Mouse (Mus musculus): ENCODE measurements around the gene Usp50.

Usp50 gene

DNA sequence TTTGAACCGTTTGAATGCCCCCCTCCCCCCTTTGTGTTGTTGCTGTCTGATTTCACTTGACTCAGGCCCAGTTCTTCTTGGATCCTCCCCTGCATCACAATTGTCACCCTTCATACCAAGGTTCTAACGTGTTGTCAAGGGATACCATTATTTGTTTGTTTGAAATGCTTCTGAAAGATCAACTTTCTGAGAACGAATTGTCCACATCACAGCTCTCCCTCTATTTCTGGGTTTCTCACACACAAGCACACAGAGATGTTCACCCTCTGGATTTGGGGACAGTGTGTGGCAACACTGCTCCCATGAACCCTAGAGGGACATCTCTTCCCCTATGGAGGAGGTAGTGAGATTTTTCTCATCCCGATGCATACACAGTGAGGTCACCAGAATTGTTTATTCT is at the start of gene Usp50:
Usp50 (minus strand) TSS at position 101 of the 400 bp plus-strand sequence.
- DNase-seq = no peak

DNA sequence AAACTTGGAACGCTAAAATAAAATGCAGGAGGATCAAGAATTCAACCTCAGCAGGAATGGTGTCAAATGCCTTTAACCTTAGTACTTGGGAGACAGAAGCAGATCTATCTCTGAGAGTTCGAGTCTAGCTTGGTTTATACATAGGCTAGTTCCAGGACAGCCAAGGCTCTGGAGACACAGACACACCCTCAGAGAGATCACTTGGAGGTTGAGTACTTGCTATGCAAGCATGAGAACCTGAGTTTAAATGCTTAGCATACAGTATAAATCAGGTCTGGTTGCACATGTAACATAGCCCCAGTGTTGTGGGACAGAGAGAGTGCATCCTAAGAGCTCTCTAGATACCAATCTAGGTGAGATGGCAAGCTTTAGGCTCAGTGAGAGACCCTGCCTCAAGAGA is 34.1 kb upstream of the Usp50 start:
- no peak for DNase-seq

DNA sequence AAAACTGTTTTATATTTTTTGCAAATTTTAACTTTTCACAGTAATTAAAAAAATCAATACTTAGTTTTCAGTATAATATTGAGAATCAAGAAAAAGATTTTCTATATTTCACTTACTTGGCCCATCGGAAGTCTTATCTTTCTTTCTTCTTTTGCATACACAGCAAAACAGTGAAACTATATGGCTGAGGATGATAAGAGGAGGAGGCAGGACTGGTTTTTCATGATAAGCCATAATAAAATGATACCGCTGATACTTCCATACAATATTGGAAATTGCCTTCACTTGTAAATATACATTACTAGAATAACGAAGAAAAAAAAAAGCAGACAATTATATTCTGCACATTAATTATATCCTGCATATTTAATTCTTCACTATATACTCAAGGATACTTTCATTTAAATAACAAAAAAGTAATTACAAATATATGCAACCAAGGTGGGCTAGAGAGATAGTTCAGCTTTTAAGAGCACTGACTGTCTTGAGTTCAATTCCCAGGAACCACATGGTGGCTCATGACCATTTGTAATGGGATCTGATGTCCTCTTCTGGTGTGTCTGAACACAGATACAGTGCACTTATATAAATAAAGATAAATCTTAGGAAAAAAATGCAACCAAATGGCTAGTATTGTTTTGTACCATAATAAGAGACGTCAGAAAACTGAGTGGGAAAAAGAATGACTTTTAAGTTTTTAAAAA is 33.5 kb upstream of the Usp50 start:
- no peak for DNase-seq

DNA sequence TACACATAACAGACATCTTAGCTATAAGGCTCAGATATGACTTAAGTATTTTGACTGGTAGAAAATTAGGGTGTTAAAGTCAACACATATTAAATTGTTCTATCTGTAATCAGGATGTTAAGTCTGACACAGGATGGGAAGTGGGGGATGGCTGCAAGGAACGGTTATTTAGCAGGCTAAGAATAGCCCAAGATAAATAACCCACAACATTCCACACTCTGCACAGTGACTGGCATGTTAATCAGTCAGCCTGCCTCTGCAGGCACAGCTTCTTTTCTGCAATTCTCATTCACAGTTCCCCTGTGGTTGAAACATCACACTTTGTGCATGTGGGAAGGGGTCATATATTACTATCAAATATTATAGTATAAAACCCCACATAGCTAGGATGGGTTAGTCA is 32.6 kb upstream of the Usp50 start:
- no peak for DNase-seq

DNA sequence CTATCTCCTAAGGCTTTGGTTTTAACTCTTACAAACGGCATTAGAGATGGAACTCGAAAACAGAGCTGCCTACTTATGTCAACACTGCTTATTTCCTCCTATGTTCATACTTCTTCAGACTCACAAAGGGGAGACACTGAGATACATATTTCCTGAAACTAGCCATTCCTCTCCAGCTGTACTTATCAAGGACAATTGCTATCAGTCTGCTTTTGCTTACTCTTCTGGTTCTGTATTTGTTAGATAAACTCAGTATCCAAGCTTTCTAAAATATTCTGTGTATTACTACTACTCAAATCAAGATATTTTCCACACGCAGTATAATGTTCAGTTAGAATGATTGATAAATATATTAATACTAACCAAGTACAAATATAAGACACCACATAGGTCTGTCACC is 18.7 kb upstream of the Usp50 start:
- no peak for DNase-seq

DNA sequence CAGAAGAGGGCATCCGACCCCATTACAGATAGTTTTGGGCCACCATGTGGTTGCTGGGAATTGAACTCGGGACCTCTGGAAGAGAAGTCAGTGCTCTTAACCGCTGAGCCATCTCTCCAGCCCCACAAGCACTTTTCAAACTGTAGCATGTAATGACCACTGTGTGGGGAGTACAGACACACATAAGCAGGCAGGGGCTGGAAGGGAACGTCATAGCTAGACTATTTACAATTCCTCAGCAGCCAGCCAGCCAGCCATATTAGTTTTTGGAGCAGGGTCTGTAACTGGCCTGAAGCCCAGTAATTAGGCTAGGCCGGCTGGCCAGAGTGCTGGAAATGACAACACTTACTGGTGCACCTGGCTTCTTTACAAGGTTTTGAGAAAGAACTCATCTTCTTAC is 15.2 kb upstream of the Usp50 start:
- no peak for DNase-seq

DNA sequence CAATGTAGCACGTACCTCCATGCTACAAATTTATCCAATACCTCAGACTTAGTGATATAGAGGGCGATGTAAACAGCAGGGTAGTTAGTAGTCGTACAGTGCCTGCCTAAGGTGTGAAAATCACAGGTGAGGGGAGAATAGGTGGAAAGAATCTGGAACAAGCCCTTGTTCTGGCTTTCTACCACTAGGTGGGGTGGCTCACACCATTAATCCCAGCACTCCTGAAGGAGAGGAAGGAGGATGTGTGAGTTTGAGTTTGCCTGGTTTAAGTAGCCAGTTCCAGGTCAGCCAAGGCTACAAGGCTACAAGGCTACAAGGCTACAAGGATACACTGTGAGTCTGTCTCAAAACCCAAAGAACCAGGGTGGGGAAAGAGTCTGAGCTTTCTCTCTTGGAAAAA is 12.4 kb upstream of the Usp50 start:
- DNase-seq = no peak

DNA sequence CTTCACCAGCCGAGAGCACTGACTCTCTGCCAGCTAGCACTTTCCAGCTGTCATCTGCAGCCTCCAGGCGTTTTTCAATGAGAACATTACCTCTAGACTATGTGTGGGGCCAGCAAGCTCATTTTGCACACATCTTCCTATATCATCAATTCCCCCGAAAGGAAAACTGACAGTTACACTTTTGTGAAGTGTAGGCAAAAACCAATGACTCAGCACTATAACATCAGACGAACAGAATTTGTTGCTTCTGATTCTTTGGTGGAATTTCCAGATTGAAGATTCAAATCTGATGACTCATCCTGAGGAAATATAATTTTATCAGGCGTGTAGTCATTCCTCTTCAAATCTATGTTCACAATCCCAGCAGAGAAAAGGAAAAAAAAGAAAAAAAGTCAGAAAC is 9.3 kb upstream of the Usp50 start:
- DNase-seq = no peak

DNA sequence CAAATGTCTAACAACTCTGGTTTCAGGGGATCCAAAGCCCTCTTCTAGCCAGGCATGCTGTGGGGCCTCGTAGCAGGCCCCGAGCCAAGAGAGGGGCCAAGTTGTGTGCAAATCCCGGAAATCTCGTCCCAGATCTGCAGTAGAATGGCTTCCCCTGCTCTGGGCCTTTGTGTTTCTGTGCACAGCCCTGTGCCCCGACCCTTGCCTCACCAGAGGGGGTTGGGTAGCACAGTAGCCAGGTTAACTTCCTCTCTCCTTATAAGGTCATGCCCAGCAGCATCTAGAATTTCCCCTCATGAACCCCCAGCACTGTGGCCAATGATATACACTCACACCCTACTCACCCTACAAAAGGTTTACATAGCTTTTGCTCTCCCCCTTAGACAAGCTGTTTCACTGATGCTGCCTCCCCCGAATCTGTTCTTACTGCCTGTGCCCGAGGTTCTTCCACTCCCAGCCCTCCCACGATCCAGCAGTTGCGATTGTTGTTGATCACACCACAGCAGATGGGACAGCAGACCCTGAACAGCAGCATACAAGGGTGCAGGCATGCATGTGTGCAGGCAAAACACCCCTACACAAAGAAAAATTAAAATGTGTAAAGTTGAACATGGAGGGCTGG is 4.6 kb upstream of the Usp50 start:
- DNase-seq = peak; percentile 14

DNA sequence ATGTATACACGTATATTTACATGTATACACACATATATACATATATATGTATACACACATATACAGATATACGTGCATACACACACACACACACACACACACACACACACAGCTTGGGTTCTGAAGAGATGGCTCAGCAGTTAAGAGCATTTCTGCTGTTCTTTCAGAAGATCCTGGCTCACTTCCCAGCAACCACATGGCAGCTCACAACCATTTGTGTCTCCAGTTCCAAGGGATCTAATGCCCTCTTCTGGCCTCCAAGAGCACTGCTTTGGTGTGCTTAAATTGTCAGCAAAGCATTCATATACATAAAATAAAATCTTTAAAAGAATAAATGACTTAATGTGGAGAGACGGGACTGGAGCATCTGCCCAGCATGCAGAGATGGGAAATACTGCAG is 837 bp downstream of the Usp50 start:
- DNase-seq = no peak

DNA sequence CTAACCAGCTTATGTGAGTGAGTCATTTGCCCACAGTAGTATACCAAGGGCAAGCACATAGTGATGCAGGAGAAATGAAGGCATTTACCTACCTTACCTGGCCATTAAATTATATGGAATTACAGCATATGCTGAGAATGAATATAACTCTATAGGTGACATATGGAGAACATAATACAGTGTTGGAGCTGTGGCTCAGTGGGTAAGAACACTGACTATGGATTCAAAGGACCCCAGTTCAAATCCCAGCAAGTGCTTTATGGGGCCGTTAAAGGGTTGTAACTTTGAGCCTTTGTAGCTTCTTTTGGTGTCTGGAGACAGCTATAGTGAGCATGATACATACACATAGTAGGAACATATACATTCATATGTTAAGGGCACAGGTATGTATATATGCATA is 1.8 kb downstream of the Usp50 start:
- DNase-seq = no peak

DNA sequence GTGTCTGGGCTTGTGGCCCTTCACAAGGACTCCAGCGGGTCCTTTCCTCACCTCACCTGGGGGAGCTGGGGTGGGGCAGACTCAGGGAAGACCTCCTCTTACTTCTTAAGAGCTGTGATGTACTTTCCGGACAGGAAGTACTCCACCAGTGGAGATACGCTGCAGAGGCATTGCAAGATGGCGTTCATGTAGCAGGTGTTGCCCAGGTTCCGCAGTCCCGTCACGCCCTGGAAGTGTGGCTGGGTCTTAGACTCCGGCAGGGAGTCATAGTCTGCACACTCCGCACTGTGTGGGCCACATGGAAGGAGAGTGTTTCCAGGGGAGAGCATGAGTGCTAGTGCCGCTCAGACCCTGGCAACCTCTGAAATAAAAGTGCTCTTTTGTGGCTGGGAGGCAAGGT is 3.0 kb downstream of the Usp50 start:
- DNase-seq = no peak

DNA sequence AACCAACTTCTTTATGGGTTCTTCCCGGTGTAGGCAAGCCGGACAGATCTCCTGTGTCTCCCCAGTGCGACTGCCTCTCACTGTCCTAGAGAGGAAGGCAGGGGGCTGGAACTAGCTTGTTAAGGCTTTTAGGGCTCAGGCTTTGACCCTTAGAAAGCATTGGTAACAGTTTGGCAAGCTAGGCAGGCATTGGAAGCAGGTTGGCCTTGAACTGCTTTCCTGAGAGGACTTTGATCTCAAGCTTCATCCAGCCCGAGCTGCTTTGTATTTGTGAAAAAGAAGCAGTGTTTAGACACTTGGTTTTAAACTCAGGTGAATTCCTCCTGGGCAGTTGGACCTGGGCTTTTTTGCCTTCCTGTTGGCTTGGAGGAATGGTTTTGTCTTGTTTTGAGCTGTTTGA is 4.5 kb downstream of the Usp50 start:
- DNase-seq = no peak

DNA sequence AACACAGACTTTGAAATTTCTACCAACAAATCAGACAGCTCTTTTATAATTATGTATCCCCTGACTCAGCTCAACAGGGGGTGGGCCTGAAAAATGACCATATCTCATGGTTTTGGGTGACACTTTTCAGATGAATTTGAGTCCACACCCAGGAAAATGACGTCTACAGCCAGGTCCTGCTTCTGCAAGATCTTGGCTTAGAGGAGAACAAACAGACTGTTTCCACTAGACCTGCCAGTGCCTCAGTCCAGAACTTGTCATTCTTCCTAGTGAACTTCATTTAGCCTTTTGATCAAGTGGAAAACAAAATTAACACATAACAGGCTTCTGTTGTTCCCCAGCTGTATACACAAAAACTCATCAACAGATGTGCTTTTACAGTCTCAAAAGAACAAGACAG is 6.9 kb downstream of the Usp50 start:
- DNase-seq = no peak

DNA sequence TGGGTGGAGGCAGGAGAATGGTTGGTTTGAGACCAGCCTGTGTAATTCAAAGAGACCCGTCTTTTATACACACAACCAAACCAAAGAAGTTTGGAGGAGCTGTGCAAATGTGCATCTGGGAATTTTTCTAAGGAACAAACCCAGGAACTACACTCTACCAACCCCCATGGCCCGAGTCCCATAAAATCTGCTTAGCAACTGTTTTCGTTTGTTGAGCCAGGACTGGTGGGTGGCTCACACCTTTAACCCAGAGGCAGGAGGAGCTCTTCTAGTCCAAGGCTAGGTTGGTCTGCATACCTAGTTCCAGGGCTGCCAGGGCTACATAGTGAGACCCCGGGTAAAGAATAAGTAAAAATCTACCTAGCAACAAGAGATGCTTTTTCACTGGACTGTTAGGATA is 7.3 kb downstream of the Usp50 start:
- no peak for DNase-seq

DNA sequence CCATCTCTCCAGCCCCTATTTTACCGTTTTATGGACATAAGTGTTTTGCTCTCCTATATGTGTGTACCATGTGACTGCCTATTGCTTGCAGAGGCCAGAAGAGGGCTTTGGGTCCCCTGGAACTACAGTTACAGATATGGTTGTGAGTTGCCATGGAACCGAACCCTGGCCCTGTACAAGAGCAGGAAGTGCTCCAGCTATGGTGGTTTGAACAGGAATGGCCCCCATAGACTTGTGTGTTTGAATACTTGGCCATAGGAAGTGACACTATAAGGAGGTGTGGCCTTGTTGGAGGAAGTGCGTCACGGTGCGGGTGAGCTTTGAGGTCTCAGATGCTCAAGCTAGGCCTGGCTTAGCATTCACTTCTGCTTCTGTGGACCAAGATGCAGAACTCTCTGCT is 11.1 kb downstream of the Usp50 start:
- no peak for DNase-seq

DNA sequence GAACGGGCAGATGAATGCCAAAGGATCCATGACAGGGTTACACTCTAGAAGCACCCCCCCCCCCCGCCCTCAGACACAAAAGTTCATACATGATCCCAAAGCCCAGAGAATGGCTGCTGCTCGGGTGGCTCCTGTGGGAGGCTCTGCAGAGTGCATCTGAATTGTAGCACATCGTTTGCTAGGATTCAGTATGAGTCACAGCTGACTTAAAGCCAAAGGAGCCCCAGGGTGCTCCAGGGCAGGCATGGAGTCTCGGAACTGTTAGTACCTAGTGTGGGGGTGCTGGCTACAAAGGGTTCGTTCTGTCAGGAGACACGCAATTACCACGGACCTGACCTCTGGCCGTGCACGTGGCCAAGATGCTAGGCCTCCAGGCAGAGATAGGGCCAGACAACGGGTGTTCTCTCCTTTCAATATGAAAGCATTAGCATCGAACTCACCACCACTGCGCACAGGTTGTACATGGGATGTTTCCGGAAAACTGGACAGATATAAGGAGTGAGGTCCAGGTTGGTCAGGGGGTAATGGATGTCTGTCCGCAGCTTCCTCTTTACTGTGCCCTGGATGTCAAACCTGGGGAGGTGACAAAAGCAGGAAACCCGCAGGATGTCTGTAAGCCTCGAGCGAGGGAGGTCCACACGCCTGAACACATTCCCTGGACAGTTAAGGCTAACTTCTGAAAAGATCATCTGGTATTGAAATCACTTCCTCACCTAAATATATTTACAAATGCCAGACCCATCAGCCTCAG is 13.7 kb downstream of the Usp50 start:
- DNase-seq = no peak

DNA sequence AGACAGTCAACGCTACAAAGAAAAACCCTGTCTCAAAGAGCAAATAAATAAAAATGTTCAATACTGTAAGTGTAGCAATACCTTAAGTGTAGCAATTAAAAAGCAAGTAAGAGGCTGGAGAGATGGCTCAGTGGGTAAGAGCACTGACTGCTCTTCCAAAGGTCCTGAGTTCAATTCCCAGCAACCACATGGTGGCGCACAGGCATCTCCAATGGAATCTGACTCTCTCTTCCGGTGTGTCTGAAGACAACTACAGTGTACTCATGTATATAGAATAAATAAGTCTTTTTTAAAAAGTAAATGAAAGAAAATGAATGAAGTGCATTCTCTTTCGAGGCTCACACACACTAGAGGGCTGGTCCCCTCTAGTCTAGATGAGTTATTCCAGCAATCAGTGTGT is 15.1 kb downstream of the Usp50 start:
- no peak for DNase-seq

DNA sequence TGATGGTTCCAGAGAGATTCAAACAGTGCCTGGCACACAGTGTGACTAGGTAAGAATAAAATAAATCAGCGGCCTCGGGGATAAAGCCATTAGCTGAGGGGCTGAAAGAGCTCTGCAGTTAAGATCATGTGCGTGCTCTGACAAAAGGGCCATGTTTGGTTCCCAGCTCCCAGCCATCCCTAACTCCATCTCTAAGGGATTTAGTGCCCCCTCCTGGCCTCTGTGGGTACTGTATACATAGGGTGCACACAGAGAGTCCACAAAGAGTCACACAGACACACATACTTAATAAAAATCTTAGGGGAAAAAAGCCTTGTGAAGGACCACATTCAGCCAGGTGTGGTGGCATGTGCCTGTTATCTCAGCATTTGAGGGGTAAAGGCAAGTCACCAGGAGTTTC is 15.7 kb downstream of the Usp50 start:
- DNase-seq = no peak

DNA sequence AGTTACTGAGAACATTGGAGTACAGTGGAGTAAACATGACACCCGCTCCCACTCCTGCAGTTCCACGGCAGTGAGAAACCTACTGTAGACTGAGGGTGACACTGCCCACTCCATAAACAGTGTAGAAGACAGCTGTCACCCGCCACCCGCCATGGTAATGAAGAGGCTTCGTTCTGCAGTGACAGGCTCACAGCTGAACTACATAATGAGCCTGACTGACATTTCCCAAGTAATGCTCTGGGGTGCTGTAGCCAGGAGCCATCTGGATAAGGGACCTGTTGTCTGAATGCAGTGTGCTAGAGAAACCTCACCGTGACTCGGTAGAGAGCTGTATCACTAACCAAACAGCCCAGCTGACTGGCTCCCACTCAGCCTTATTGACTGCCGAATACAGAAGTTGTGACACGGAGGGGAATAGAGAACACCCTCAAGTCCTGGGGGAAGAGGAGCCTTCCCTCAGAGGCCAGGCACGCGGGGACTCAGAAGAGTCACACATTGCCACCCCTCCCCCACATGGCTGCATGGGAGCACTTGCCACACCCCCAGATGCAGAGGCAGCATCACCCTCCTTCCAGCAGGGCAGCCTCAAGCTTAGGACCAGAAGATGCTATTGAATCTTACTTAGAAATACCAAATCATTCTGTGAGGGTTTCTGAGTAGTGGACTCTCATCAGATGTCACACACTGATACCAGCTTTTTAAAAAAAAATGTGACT is 17.2 kb downstream of the Usp50 start:
- peak; percentile 33 for DNase-seq

DNA sequence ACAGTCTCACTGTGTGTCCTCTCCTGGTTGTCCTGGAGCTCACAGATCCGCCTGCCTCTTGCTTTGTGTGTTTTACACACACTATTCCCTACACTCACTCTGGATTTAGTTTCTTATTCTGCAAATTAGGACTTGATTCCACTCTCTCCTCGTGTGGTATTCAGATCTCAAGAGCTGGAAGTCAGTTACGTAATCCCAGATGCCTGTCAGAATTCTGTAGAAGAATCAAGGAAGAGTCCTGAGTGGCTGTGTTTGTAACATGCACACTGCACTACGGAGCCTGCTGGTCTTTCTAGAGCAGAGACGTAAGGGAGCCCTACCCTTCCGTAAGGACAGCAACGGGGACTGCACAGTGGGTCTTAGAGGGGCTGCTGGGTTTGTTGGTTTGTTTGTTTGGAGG is 23.9 kb downstream of the Usp50 start:
- no peak for DNase-seq

DNA sequence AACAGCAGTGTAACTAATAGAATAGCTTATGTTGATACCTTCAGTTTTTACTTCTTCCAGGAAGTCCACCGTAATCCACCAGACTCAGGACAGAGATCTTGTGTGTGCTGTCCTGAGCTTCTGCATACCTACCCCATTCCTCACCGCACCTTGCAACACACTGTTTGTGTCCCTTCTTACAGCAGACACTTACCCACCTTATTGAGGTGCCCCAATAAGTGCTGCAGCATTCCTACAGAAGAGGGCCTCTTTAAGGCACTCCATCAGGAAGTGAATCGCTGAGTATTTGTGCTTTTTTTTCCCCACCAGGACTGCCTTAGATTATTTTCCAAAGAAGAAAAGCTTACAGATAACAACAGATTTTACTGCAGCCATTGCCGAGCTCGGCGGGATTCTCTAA is 27.6 kb downstream of the Usp50 start:
- DNase-seq = no peak

DNA sequence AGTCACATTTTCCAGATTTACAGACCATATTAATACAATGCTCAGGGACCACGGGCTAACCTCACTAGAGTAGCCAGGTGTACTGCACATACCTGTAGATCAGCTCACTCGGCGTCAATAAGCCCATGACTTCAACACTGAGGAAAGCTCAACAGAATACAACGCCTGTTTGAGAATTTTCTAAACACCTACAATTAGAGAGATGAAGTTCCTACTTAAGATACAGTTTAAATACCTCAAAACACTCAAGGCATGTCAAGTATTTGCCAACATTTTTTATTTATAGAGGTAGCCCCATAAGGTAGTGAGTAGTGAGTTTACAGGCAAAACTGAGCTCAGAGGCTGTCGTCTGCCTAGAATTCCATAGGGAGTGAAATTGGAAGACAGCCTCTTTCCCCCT is 39.9 kb downstream of the Usp50 start:
- no peak for DNase-seq

DNA sequence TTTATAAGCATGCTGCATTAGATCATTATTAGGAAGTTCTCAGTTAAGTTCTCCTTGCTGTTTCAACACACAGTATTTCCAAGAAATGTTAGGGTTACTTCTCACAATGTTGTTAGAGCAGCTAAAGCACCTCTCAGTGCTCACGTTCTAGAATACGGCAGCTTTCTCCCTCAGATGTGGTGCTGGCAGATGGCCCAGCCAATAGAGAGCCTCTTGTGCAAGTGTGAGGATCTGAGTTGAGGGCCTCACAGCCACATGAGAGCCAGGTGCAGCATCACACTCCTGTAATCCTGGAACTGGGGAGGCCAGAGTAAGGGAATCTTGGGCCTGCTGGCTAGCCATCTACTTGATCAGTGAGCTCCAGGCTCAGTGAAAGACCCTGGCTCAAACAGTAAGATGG is 43.0 kb downstream of the Usp50 start:
- DNase-seq = no peak

Measured in embryo, embryonic 11 days (tissue).